Mouse (Mus musculus): ENCODE measurements at regions not wholly inside any gene's neighbourhood (a gene's known extent, or its start where the extent isn't known, plus 50 kb on each side); places are given as distances from the start of the nearest gene placed in this dataset.

- Histone ChIP-seq H3K27me3 (ENCODE audit: control insufficient read depth, insufficient read depth, low read length) (no peaks in the 10 kb centered on the region), H3K4me2 (replicated peaks; ENCODE audit: low read depth, low read length) (no peak overlapping the region), H3K4me3 (ENCODE audit: low read depth, low read length) (no peak overlapping the region), H3K36me3 (ENCODE audit: control insufficient read depth, insufficient read depth, low read length) (no peaks in the 10 kb centered on the region), H3K9me3 (ENCODE audit: control insufficient read depth, low read depth, low read length) (no peaks in the 10 kb centered on the region), H3K9ac (replicated peaks; ENCODE audit: low read depth, low read length) (no peak overlapping the region), H3K27ac (ENCODE audit: low read length) (no peak overlapping the region), H3K4me1 (ENCODE audit: control insufficient read depth, insufficient read depth, low read length) (no peaks in the 10 kb centered on the region)
- WGBS: 92% methylated on average over 2 of the region's 2 CpGs
- ATAC-seq (ENCODE audit: insufficient number of reproducible peaks, insufficient read depth, low FRiP score, low read depth): no peak
These were observed 165.2 kb upstream of the Adra1b start for GRCm38 (mm10) chr11:44066176-44066575.

- Histone ChIP-seq H3K4me2 (replicated peaks; ENCODE audit: low read depth, low read length) (no peak overlapping the region), H3K27ac (ENCODE audit: low read length) (no peak overlapping the region), H3K4me1 (ENCODE audit: control insufficient read depth, insufficient read depth, low read length) (no peaks in the 10 kb centered on the region), H3K27me3 (ENCODE audit: control insufficient read depth, insufficient read depth, low read length) (no peaks in the 10 kb centered on the region), H3K4me3 (ENCODE audit: low read depth, low read length) (no peak overlapping the region), H3K9ac (replicated peaks; ENCODE audit: low read depth, low read length) (no peak overlapping the region), H3K9me3 (ENCODE audit: control insufficient read depth, low read depth, low read length) (no peaks in the 10 kb centered on the region), H3K36me3 (ENCODE audit: control insufficient read depth, insufficient read depth, low read length) (no peaks in the 10 kb centered on the region)
- WGBS: 75% methylated on average over 3 of the region's 3 CpGs
- no peak for ATAC-seq (ENCODE audit: insufficient number of reproducible peaks, insufficient read depth, low FRiP score, low read depth)
These were observed 182.7 kb upstream of the Adra1b start for GRCm38 (mm10) chr11:44083716-44084115.

GRCm38 (mm10) chr11:44086951-44087350 lies 185.9 kb upstream of the Adra1b start:
- ATAC-seq (ENCODE audit: insufficient number of reproducible peaks, insufficient read depth, low FRiP score, low read depth): no peak; the same call in 1 of the 2 replicates
- H3K9ac ChIP-seq (replicated peaks; ENCODE audit: low read depth, low read length): no peak overlapping the region
- H3K36me3 ChIP-seq (ENCODE audit: control insufficient read depth, insufficient read depth, low read length): no peaks in the 10 kb centered on the region
- H3K4me3 ChIP-seq (ENCODE audit: low read depth, low read length): no peak overlapping the region
- no peaks in the 10 kb centered on the region for H3K27me3 ChIP-seq (ENCODE audit: control insufficient read depth, insufficient read depth, low read length)
- no peaks in the 10 kb centered on the region for H3K9me3 ChIP-seq (ENCODE audit: control insufficient read depth, low read depth, low read length)
- H3K4me1 ChIP-seq (ENCODE audit: control insufficient read depth, insufficient read depth, low read length): no peaks in the 10 kb centered on the region
- no peak overlapping the region for H3K27ac ChIP-seq (ENCODE audit: low read length)
- WGBS: 55% methylated on average over 2 of the region's 2 CpGs
- H3K4me2 ChIP-seq (replicated peaks; ENCODE audit: low read depth, low read length): no peak overlapping the region

GRCm38 (mm10) chr11:44089514-44089913 lies 188.5 kb upstream of the Adra1b start:
- Histone ChIP-seq H3K9me3 (ENCODE audit: control insufficient read depth, low read depth, low read length) (no peaks in the 10 kb centered on the region), H3K27ac (ENCODE audit: low read length) (no peak overlapping the region), H3K4me3 (ENCODE audit: low read depth, low read length) (no peak overlapping the region), H3K4me2 (replicated peaks; ENCODE audit: low read depth, low read length) (no peak overlapping the region), H3K36me3 (ENCODE audit: control insufficient read depth, insufficient read depth, low read length) (no peaks in the 10 kb centered on the region), H3K4me1 (ENCODE audit: control insufficient read depth, insufficient read depth, low read length) (no peaks in the 10 kb centered on the region), H3K9ac (replicated peaks; ENCODE audit: low read depth, low read length) (no peak overlapping the region), H3K27me3 (ENCODE audit: control insufficient read depth, insufficient read depth, low read length) (no peaks in the 10 kb centered on the region)
- no peak for ATAC-seq (ENCODE audit: insufficient number of reproducible peaks, insufficient read depth, low FRiP score, low read depth)
- 83% methylated on average over 9 of the region's 9 CpGs for WGBS

GRCm38 (mm10) chr11:44095280-44095679 lies 194.3 kb upstream of the Adra1b start:
- no peak for ATAC-seq (ENCODE audit: insufficient number of reproducible peaks, insufficient read depth, low FRiP score, low read depth)
- H3K4me3 ChIP-seq (ENCODE audit: low read depth, low read length): no peak overlapping the region

GRCm38 (mm10) chr11:44103188-44103840 lies 202.3 kb upstream of the Adra1b start:
- Histone ChIP-seq H3K27me3 (ENCODE audit: control insufficient read depth, insufficient read depth, low read length) (no peaks in the 10 kb centered on the region), H3K27ac (ENCODE audit: low read length) (no peak overlapping the region), H3K36me3 (ENCODE audit: control insufficient read depth, insufficient read depth, low read length) (no peaks in the 10 kb centered on the region), H3K4me3 (ENCODE audit: low read depth, low read length) (no peak overlapping the region), H3K9me3 (ENCODE audit: control insufficient read depth, low read depth, low read length) (no peaks in the 10 kb centered on the region), H3K4me1 (ENCODE audit: control insufficient read depth, insufficient read depth, low read length) (no peaks in the 10 kb centered on the region), H3K9ac (replicated peaks; ENCODE audit: low read depth, low read length) (no peak overlapping the region), H3K4me2 (replicated peaks; ENCODE audit: low read depth, low read length) (no peak overlapping the region)
- ATAC-seq (ENCODE audit: insufficient number of reproducible peaks, insufficient read depth, low FRiP score, low read depth): no peak
- 79% methylated on average over 5 of the region's 5 CpGs for WGBS

More at GRCm38 (mm10) chr11:44095280-44095679, 194.3 kb upstream of the Adra1b start:
- Histone ChIP-seq H3K27me3 (ENCODE audit: control insufficient read depth, insufficient read depth, low read length) (no peaks in the 10 kb centered on the region), H3K4me2 (replicated peaks; ENCODE audit: low read depth, low read length) (no peak overlapping the region), H3K9ac (replicated peaks; ENCODE audit: low read depth, low read length) (no peak overlapping the region), H3K9me3 (ENCODE audit: control insufficient read depth, low read depth, low read length) (no peaks in the 10 kb centered on the region), H3K4me1 (ENCODE audit: control insufficient read depth, insufficient read depth, low read length) (no peaks in the 10 kb centered on the region), H3K27ac (ENCODE audit: low read length) (no peak overlapping the region), H3K36me3 (ENCODE audit: control insufficient read depth, insufficient read depth, low read length) (no peaks in the 10 kb centered on the region)
- 53% methylated on average over 4 of the region's 4 CpGs for WGBS

GRCm38 (mm10) chr11:44103841-44104191 lies 202.8 kb upstream of the Adra1b start:
- Histone ChIP-seq H3K9ac (replicated peaks; ENCODE audit: low read depth, low read length) (no peak overlapping the region), H3K27ac (ENCODE audit: low read length) (no peak overlapping the region), H3K9me3 (ENCODE audit: control insufficient read depth, low read depth, low read length) (no peaks in the 10 kb centered on the region), H3K27me3 (ENCODE audit: control insufficient read depth, insufficient read depth, low read length) (no peaks in the 10 kb centered on the region), H3K36me3 (ENCODE audit: control insufficient read depth, insufficient read depth, low read length) (no peaks in the 10 kb centered on the region), H3K4me3 (ENCODE audit: low read depth, low read length) (no peak overlapping the region), H3K4me1 (ENCODE audit: control insufficient read depth, insufficient read depth, low read length) (no peaks in the 10 kb centered on the region), H3K4me2 (replicated peaks; ENCODE audit: low read depth, low read length) (no peak overlapping the region)
- ATAC-seq (ENCODE audit: insufficient number of reproducible peaks, insufficient read depth, low FRiP score, low read depth): no peak

GRCm38 (mm10) chr11:44106231-44106630 lies 205.2 kb upstream of the Adra1b start:
- WGBS: 82% methylated on average over 1 of the region's 1 CpGs
- ATAC-seq (ENCODE audit: insufficient number of reproducible peaks, insufficient read depth, low FRiP score, low read depth): no peak
- H3K4me3 ChIP-seq (ENCODE audit: low read depth, low read length): no peak overlapping the region

GRCm38 (mm10) chr11:44111525-44111924 lies 210.5 kb upstream of the Adra1b start:
- no peaks in the 10 kb centered on the region for H3K9me3 ChIP-seq (ENCODE audit: control insufficient read depth, low read depth, low read length)
- WGBS: 74% methylated on average over 5 of the region's 5 CpGs
- no peak for ATAC-seq (ENCODE audit: insufficient number of reproducible peaks, insufficient read depth, low FRiP score, low read depth)
- H3K27ac ChIP-seq (ENCODE audit: low read length): no peak overlapping the region
- no peak overlapping the region for H3K9ac ChIP-seq (replicated peaks; ENCODE audit: low read depth, low read length)
- H3K36me3 ChIP-seq (ENCODE audit: control insufficient read depth, insufficient read depth, low read length): no peaks in the 10 kb centered on the region
- H3K4me3 ChIP-seq (ENCODE audit: low read depth, low read length): no peak overlapping the region
- H3K4me2 ChIP-seq (replicated peaks; ENCODE audit: low read depth, low read length): no peak overlapping the region
- H3K27me3 ChIP-seq (ENCODE audit: control insufficient read depth, insufficient read depth, low read length): no peaks in the 10 kb centered on the region
- no peaks in the 10 kb centered on the region for H3K4me1 ChIP-seq (ENCODE audit: control insufficient read depth, insufficient read depth, low read length)

More at GRCm38 (mm10) chr11:44106231-44106630, 205.2 kb upstream of the Adra1b start:
- Histone ChIP-seq H3K36me3 (ENCODE audit: control insufficient read depth, insufficient read depth, low read length) (no peaks in the 10 kb centered on the region), H3K27ac (ENCODE audit: low read length) (no peak overlapping the region), H3K4me1 (ENCODE audit: control insufficient read depth, insufficient read depth, low read length) (no peaks in the 10 kb centered on the region), H3K27me3 (ENCODE audit: control insufficient read depth, insufficient read depth, low read length) (no peaks in the 10 kb centered on the region), H3K9me3 (ENCODE audit: control insufficient read depth, low read depth, low read length) (no peaks in the 10 kb centered on the region), H3K9ac (replicated peaks; ENCODE audit: low read depth, low read length) (no peak overlapping the region), H3K4me2 (replicated peaks; ENCODE audit: low read depth, low read length) (no peak overlapping the region)

Measured in stomach, embryonic 14.5 days (tissue).